Mouse (Mus musculus) ES-Bruce4 (cell line): ENCODE data around the gene Trim6. TPM values are rescaled to one million over a fixed set of nuclear protein-coding genes. Genes with fewer than 3 reads are reported as not detected.

Experiments used
- H3K27ac ChIP-seq: 2 replicates; pipeline ENCODE4 v1.5.1; 2012; ENCODE audit warnings: low read length, inconsistent platforms; ENCODE audit not compliant: insufficient read depth
- H3K27me3 ChIP-seq: 2 replicates; pipeline ENCODE4 v1.6.1; 2012; ENCODE audit warnings: mild to moderate bottlenecking, low read length, inconsistent platforms; ENCODE audit not compliant: control insufficient read depth, poor library complexity, insufficient read depth, severe bottlenecking
- H3K36me3 ChIP-seq: 2 replicates; pipeline ENCODE4 v1.6.1; 2012; ENCODE audit warnings: inconsistent platforms, mild to moderate bottlenecking, low read length, moderate library complexity; ENCODE audit not compliant: control insufficient read depth, poor library complexity, insufficient read depth, severe bottlenecking
- H3K4me1 ChIP-seq: one replicate; pipeline ENCODE4 v1.8.1; 2011; ENCODE audit warnings: low read length; ENCODE audit not compliant: control insufficient read depth, insufficient read depth
- H3K4me3 ChIP-seq: 2 replicates; pipeline ENCODE4 v1.5.1; 2011; ENCODE audit warnings: low read depth, mild to moderate bottlenecking, low read length
- H3K9ac ChIP-seq: 2 replicates; pipeline ENCODE4 v1.6.1; 2012; ENCODE audit warnings: low read depth, mild to moderate bottlenecking, inconsistent platforms; ENCODE audit not compliant: poor library complexity, severe bottlenecking
- H3K9me3 ChIP-seq: replicated peaks from 2 replicates; pipeline ENCODE4 v1.6.1; 2012; ENCODE audit warnings: mild to moderate bottlenecking, low read length, inconsistent platforms; ENCODE audit not compliant: control insufficient read depth, poor library complexity, insufficient read depth, severe bottlenecking
- CTCF ChIP-seq: IDR thresholded peaks from one replicate; pipeline ENCODE4 v1.8.1; 2011; ENCODE audit warnings: low read depth, low read length
- EP300 ChIP-seq: IDR thresholded peaks from 2 replicates; pipeline ENCODE4 v1.6.1; 2011; ENCODE audit warnings: low read depth, low read length; ENCODE audit not compliant: insufficient read depth
- POLR2A ChIP-seq: IDR thresholded peaks from one replicate; pipeline ENCODE4 v1.8.1; 2011; ENCODE audit warnings: low read length; ENCODE audit not compliant: insufficient read depth
- polyA plus RNA-seq: library from polyadenylated mRNA; stranded (reverse); fragments of >200 nt; gene quantifications from 2 replicates; pipeline ENCODE4 v1.2.4, GENCODE M21; 2011; ENCODE audit warnings: low read depth; ENCODE audit not compliant: missing spikeins, insufficient read depth, insufficient read length

Gene Trim6
- polyA plus RNA-seq = 119 and 128 TPM in 2 replicates

DNA sequence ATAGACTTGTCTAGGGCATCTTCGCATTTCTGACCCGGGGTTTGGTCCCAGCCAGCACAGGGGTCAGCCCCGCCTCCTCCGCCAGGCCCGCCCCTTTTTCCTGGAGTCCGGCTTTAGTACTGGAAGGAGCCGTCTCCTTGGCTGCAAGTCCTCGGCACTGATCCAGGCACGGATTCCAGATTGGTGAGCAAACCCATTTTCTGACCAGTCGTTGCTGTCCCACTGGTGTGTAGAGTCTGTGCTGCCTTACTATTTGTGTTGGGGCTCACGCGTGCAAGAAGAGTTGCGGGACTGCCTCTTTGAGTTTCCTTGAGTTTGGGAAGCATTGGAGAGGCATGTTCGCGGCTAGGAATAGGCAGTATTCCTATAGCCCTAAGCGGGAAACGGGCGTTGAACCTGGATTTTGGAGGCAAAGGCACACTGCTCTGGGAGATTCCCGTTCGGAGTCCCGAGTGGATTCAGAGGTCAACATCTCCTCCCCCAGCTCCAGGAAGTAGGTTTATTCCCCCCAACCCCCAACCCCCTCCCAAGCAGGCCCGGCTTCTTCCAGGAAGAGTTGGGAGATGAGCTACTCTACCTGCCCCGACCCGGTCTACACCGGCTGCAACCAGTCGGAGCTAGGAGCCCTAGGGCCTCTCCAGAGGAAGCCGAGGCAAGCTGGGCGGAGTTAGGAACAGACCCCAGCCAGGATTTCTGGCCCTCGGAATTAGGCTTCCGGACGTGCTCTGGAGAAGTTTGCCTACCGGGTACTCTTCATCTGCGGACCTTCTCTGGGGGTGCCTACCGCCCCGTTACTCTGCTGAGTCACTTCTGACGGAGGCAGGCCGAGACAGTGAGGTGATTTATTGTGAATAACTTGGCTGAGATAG, at the start of gene Trim6:
Gene Trim6 (plus strand): TSS at position 93 of the 869 bp plus-strand sequence.
- Histone ChIP-seq H3K27me3 (no peaks in the 10 kb centered on the region), H3K9me3 (no peaks in the 10 kb centered on the region), H3K36me3 (peaks cover 13% of the 10 kb centered on the region), H3K4me3 (peak within 1 kb of the TSS; percentile 94), H3K4me1 (peaks cover 2% of the 10 kb centered on the region), H3K27ac (peak within 1 kb of the TSS; percentile 97), H3K9ac (peak within 1 kb of the TSS; percentile 75)
- TF ChIP-seq POLR2A (peak; percentile 97), CTCF (no peak), EP300 (peak; percentile 85)

DNA sequence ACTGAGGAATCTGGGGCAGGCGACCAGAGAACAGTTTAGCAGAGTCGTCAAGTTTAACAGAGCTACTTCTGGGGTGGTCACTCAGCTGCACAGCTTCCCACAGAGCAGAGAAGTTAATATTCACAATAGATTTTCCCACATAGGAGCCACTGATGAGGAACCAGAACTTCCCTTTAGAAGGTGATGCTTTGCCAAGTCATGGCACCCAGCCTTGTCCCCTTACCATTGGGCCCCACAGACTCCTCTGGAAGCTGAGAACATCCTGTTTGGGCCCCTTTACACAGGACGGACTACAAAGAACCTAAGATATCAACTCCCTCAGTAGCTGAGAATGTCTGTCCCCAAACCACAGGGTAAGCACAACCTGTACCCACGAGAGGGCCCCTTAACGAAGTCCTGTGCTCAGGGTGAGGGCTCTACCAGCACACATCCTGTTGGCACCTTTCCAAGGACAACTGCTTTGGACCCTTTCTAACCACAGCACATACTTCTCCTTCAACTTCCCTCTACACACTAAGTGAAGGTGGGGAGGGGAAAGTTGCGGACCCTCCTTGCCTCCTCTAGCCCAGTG, 48.9 kb upstream of the Trim6 start:
- Histone ChIP-seq H3K27ac (no peak overlapping the region), H3K27me3 (no peaks in the 10 kb centered on the region), H3K4me3 (no peak overlapping the region), H3K9ac (no peak overlapping the region), H3K4me1 (no peaks in the 10 kb centered on the region), H3K9me3 (no peaks in the 10 kb centered on the region), H3K36me3 (no peaks in the 10 kb centered on the region)
- TF ChIP-seq CTCF = no peak
- TF ChIP-seq POLR2A = no peak
- no peak for TF ChIP-seq EP300

DNA sequence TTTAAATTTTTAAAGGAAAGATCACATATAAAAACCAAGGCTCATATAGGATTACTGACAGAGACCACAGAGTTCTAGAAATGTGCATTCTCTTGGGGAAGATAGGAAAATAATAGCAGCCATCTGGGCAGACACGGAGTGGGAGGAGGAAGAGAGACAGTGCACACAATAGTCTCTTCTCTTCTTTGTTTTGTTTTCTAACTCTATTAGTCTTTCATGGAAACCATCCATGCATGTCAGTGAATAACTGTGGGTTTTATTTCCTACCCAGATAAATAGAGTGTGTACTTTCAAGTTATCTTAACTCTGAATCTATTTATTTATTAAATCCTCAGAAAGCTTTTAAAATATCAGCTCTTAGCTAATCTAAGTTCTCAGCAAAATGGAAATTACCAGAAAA, 43.5 kb upstream of the Trim6 start:
- H3K9ac ChIP-seq = no peak overlapping the region
- H3K4me3 ChIP-seq = no peak overlapping the region
- H3K27ac ChIP-seq = no peak overlapping the region
- no peaks in the 10 kb centered on the region for H3K36me3 ChIP-seq
- H3K4me1 ChIP-seq = no peaks in the 10 kb centered on the region
- no peaks in the 10 kb centered on the region for H3K27me3 ChIP-seq
- no peaks in the 10 kb centered on the region for H3K9me3 ChIP-seq
- TF ChIP-seq CTCF = no peak
- TF ChIP-seq POLR2A = no peak
- no peak for TF ChIP-seq EP300

DNA sequence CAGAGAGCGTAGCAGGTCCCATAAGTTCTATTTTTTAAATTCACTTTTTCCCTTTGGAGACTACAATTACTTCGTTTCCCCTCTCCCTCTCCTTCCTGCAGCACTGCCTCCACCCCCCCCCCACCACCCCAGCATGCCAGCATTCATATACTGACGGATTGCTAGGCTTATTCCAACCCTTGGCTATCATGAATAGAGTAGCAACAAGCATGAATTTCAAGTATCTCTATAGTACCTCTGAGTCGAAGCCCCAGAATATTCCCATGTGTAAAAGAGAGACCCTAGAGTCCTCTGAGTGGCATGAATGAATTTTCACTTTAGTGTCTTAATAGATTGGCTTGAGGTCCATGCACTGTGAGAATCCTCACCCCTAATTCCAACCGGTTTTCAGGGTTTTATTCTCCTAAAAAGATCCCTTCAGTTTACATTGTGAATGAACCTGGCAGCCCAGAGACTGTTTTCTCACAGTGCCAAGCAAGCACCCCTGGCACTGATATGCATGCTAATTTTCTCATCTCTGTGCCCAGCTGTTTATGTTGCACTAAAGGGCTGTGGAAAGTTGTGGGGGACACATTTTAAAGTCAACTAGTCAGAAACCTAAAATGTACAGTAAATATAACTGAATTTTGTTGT, 40.1 kb upstream of the Trim6 start:
- no peak overlapping the region for H3K4me3 ChIP-seq
- no peaks in the 10 kb centered on the region; the same call in 1 of the 2 replicates for H3K9me3 ChIP-seq
- no peak overlapping the region for H3K9ac ChIP-seq
- H3K36me3 ChIP-seq = no peaks in the 10 kb centered on the region
- no peaks in the 10 kb centered on the region for H3K4me1 ChIP-seq
- H3K27ac ChIP-seq = no peak overlapping the region
- H3K27me3 ChIP-seq = no peaks in the 10 kb centered on the region
- no peak for TF ChIP-seq POLR2A
- TF ChIP-seq EP300 = no peak
- TF ChIP-seq CTCF = no peak

DNA sequence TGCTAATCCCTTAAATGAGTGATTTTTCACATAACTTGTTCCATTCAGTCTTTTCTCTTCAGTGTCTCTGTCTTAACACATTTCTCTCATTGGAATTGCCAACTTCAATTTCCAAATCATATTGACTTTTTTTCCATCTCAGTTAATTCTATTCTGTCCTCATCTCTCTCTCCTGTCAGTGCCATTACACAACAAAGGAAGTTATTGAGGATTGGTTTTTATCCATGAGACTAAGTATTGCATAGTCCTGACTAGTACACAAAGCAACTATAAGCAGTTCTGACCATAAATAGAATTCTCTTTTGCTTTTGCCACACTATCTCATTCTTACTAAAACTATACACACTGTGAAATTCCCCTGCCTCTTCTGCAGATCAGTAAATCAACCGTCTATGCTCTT, 39.5 kb upstream of the Trim6 start:
- Histone ChIP-seq H3K36me3 (no peaks in the 10 kb centered on the region), H3K4me3 (no peak overlapping the region), H3K9ac (no peak overlapping the region), H3K4me1 (no peaks in the 10 kb centered on the region), H3K27me3 (no peaks in the 10 kb centered on the region), H3K27ac (no peak overlapping the region), H3K9me3 (no peaks in the 10 kb centered on the region; the same call in 1 of the 2 replicates)
- TF ChIP-seq POLR2A = no peak
- no peak for TF ChIP-seq CTCF
- TF ChIP-seq EP300 = no peak
